Mouse (Mus musculus): ENCODE measurements around the gene Dedd. TPM values are rescaled to one million over a fixed set of nuclear protein-coding genes. Genes with fewer than 3 reads are reported as not detected.

Gene Dedd
- polyA plus RNA-seq, 1 experiment from 2014 or later: 54.3 TPM

DNA sequence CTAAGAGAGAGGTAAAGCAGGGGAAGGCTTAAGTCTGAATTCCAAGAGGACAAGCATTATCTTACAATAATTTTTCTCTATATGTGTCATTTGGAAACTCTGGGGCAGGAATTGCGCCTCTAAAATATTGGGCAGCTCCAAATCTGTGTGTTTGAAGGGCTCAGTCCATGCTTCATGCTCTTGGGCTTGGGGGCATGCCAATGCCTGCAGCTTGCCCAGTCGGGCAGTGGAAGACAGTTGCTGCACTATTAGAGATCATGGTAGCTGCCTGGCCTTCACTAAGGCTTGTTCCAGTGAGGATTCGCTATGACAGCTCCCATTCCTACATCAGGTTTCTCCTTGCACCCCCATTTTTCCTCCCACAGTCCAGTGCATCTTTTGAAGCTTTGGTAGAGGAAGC is 19.7 kb downstream of the Dedd start:
- H3K9me3 ChIP-seq: no peaks in the 10 kb centered on the region
- H3K4me1 ChIP-seq (replicated peaks): peaks cover 36% of the 10 kb centered on the region
- no peak for ATAC-seq
- 96% methylated on average over 3 of the region's 3 CpGs for WGBS
- no peaks in the 10 kb centered on the region for H3K27me3 ChIP-seq
- no peak overlapping the region for H3K27ac ChIP-seq
- H3K9ac ChIP-seq (replicated peaks): no peak overlapping the region
- peaks cover 4% of the 10 kb centered on the region; the same call in 1 of the 2 replicates for H3K36me3 ChIP-seq
- H3K4me2 ChIP-seq (replicated peaks): no peak overlapping the region
- H3K4me3 ChIP-seq (replicated peaks): no peak overlapping the region

DNA sequence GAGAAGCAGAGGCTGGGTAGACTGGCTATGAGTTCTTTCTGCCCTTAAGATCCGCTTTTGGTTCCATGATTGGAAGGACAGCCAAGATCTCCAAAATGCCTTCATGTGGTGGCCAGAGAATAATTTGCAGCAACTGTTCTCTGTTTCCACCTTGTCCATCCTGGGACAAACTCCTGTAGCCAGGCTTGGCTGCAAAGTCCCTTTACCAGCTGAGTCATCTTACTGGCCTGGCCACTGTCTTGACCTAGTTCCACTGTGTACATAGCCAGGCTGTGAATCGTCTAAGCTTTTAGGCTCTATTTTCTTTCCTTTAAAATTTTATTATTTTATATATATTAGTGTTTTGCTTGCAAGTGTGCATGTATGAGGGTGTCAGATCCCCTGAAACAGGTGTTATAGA is 20.3 kb downstream of the Dedd start:
- no peak for ATAC-seq
- peaks cover 4% of the 10 kb centered on the region; the same call in 1 of the 2 replicates for H3K36me3 ChIP-seq
- no peak overlapping the region for H3K4me3 ChIP-seq (replicated peaks)
- no peaks in the 10 kb centered on the region for H3K9me3 ChIP-seq
- no peaks in the 10 kb centered on the region for H3K27me3 ChIP-seq
- WGBS: 98% methylated on average over 2 of the region's 2 CpGs
- peaks cover 33% of the 10 kb centered on the region for H3K4me1 ChIP-seq (replicated peaks)
- no peak overlapping the region for H3K27ac ChIP-seq
- H3K4me2 ChIP-seq (replicated peaks): no peak overlapping the region
- no peak overlapping the region for H3K9ac ChIP-seq (replicated peaks)

DNA sequence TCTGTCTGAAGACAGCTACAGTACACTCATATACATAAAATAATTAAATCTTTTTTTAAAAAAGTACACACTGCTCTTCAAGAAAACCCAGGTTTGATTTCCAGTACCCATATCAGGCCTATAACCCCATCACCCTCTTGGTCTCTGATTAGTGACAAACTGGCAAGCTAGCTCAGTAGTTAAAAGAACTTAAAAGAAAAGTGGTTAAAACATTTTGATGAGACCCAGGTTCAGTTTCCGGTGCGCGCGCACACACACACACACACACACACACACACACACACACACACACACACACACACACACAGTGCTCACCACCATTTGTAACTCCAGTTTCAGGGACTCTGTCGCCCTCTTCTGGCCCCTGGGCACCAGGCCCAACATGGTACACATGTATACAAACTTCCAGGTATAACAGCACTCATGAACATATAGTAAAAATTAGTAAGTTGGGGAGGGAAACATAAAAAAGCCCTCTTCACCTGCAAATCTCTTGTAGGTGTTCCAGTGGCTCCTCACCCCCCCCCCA is 26.9 kb downstream of the Dedd start:
- Histone ChIP-seq H3K4me2 (replicated peaks) (no peak overlapping the region), H3K4me3 (replicated peaks) (no peak overlapping the region), H3K4me1 (replicated peaks) (peaks cover 12% of the 10 kb centered on the region), H3K27ac (no peak overlapping the region), H3K9me3 (no peaks in the 10 kb centered on the region), H3K36me3 (peaks cover 26% of the 10 kb centered on the region), H3K27me3 (no peaks in the 10 kb centered on the region), H3K9ac (replicated peaks) (no peak overlapping the region)
- WGBS: 74% methylated on average over 5 of the region's 5 CpGs
- ATAC-seq: no peak

DNA sequence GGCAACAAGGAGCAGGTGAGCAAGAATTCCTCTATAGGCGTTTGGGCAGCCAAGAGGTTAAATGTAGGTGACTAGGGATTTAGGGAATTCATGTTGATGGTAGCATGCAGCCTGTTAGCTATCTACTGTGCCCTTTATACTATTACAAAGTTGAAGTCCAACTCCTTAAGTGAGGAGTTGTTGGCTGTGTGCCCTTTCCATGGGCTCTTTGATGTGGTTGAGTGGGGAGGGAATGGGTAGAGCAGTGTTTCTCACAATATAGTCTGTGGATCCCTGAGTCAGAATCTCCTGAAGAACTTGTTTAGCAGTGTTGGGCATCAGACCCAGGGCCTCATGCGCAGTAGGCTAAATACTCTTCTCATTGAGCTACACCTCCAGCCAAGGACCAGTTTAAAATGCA is 27.9 kb downstream of the Dedd start:
- peaks cover 26% of the 10 kb centered on the region for H3K36me3 ChIP-seq
- no peaks in the 10 kb centered on the region for H3K27me3 ChIP-seq
- peaks cover 18% of the 10 kb centered on the region for H3K4me1 ChIP-seq (replicated peaks)
- H3K9me3 ChIP-seq: no peaks in the 10 kb centered on the region
- H3K4me3 ChIP-seq (replicated peaks): no peak overlapping the region
- ATAC-seq: no peak
- 90% methylated on average over 2 of the region's 2 CpGs for WGBS
- no peak overlapping the region for H3K4me2 ChIP-seq (replicated peaks)
- no peak overlapping the region for H3K27ac ChIP-seq
- no peak overlapping the region; the same call in 1 of the 2 replicates for H3K9ac ChIP-seq (replicated peaks)

DNA sequence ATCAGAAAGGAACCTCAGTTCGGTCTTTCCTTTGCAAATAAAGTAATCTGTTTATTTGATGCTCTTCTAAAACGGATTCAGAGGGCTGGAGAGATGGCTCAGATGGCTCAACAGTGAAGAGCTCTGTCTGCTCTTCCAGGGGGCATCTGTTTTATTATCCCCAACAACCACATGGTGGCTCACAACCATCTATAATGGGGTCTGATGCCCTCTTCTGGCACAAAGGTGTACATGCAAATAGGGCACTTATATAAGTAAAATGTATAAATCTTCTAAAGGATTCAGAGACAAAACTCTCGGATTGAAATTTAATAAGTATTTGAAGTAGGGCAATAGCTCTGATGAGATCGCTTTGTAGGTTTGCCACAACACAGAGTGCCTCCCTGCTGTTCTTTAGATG is 29.5 kb downstream of the Dedd start:
- Histone ChIP-seq H3K36me3 (peaks cover 26% of the 10 kb centered on the region), H3K9ac (replicated peaks) (no peak overlapping the region), H3K9me3 (no peaks in the 10 kb centered on the region), H3K4me1 (replicated peaks) (peaks cover 19% of the 10 kb centered on the region), H3K27me3 (no peaks in the 10 kb centered on the region), H3K27ac (no peak overlapping the region), H3K4me2 (replicated peaks) (no peak overlapping the region), H3K4me3 (replicated peaks) (no peak overlapping the region)
- ATAC-seq: no peak
- WGBS: 81% methylated on average over 4 of the region's 4 CpGs

DNA sequence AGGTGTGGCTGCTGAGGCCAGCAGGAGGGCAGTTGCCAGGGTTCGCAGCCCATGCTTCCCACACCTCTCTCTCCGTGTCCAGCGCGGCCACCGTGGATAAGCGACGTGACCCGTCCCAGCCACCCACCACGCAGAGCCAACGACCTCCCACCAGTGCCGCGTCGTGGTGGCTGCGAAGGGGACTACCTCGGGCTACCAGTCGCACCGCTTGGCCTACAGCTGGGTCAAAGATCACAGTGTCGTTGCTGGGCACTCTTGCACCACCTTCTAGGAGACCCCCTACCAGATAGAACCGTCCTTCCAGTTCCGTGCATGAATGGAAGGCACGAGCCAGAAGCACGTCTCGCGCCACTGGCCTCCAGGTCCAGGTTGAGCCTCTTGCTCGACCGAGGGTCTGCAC is 31.3 kb downstream of the Dedd start:
- no peak for ATAC-seq
- H3K27me3 ChIP-seq: no peaks in the 10 kb centered on the region
- peak overlapping the region; percentile 50 for H3K4me3 ChIP-seq (replicated peaks)
- H3K4me2 ChIP-seq (replicated peaks): peak overlapping the region; percentile 80
- peaks cover 19% of the 10 kb centered on the region for H3K4me1 ChIP-seq (replicated peaks)
- no peaks in the 10 kb centered on the region for H3K9me3 ChIP-seq
- H3K27ac ChIP-seq: peak overlapping the region; percentile 83
- H3K36me3 ChIP-seq: peaks cover 26% of the 10 kb centered on the region
- peak overlapping the region; percentile 76 for H3K9ac ChIP-seq (replicated peaks)
- WGBS: 2% methylated on average over 26 of the region's 26 CpGs

DNA sequence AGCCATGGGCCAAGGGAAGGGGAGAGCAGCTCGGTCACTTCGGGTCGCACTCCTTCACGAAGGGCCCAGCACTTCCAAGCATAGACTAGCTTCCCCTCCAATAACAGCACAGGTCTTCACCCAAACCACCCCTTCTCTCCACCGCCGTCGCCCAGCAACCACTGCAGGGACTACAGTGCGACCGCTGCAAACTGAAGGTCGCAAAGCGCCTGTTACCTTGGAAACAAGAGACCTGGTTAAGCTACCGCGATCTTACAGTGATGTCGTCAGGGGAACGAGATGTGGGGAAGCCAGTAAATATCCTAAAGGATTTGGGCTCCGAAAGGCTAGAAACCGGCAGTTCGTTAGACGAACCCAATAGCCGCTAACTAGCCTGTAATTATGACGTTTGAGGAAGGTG is 31.7 kb downstream of the Dedd start, which contains the start of gene Klhdc9:
TSS of gene Klhdc9 (minus strand) at position 143 of the 400 bp plus-strand sequence.
- H3K9me3 ChIP-seq: no peaks in the 10 kb centered on the region
- peaks cover 26% of the 10 kb centered on the region for H3K36me3 ChIP-seq

DNA sequence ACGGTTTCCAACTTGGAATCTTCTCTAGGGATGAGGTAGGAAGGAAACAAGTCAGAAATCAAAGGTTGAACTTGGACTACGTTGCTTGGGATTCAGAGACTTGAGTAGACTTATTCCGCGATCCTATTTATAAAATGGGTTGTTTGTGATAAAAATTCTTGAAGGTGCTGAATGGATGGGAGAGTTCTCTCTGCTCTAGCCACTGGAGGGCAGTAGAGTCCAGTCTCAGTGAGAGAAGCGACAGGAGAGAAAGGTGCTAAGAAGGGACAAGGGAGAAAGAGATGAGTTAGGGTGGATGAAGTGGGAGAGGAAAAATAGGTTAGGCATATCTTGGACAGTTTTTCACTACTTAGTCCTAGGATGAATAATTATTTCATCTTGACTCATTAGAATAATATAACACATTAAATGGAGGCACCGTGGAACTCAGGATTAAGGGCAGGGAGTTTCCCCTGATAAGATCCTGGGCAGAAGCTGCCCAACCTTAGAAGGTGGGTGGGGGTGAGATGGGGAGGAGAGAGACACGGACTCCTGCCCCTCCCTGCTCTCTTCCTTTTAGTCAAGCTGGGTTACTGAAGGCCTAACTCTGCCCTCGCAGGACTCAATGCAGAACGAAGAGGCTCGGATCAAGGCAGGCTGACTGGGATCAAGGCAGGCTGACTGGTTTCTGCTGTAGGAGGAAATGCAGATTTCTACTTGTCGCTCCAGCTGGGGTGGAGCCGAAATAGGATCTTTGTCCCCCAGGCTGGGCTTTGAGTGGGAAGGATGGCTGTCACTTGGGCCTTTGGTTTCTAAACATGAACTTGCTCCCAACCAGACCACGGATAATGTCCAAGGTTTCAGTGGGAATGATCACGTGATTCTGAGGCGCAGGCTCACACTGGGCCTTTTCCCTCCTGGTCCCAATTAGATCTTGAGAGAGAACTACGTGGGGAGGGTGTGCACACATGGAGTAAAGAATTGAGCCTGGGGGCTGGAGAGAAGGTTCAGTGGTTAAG is 32.5 kb downstream of the Dedd start:
- Histone ChIP-seq H3K4me2 (replicated peaks) (peak overlapping the region; percentile 80), H3K9me3 (no peaks in the 10 kb centered on the region), H3K27me3 (no peaks in the 10 kb centered on the region), H3K9ac (replicated peaks) (peak overlapping the region; percentile 76), H3K36me3 (peaks cover 25% of the 10 kb centered on the region), H3K4me1 (replicated peaks) (peaks cover 19% of the 10 kb centered on the region), H3K27ac (peak overlapping the region; percentile 83), H3K4me3 (replicated peaks) (peak overlapping the region; percentile 50)
- WGBS: 33% methylated on average over 16 of the region's 16 CpGs
- ATAC-seq: peak; percentile 62

More for the DNA sequence above, 31.7 kb downstream of the Dedd start, which contains the start of gene Klhdc9:
- H3K27ac ChIP-seq: peak within 1 kb of the TSS; percentile 83
- peak; percentile 97 for ATAC-seq
- peaks cover 19% of the 10 kb centered on the region for H3K4me1 ChIP-seq (replicated peaks)
- H3K9ac ChIP-seq (replicated peaks): peak within 1 kb of the TSS; percentile 76
- 1% methylated on average over 21 of the region's 21 CpGs for WGBS
- peak within 1 kb of the TSS; percentile 80 for H3K4me2 ChIP-seq (replicated peaks)
- H3K27me3 ChIP-seq: no peaks in the 10 kb centered on the region
- H3K4me3 ChIP-seq (replicated peaks): peak within 1 kb of the TSS; percentile 50

DNA sequence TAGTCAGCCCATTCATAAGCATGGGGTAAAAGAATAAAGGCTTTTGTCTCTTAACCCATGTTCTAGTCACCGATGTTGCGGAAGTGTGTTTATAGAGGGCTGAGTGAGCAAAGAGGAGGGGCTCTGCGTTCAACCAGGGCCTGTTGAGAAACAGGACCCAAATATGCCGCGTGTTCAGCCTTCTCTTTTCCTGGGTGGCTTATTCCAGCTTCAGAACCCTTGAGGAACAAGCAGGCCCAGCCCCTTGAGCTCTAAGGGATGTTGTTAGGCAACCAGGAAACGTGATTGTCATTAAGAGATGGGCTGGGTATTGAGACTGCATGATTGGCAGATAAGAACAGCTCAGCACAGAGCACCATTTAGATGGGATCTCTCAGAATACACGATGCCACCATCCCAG is 37.0 kb downstream of the Dedd start:
- peaks cover 8% of the 10 kb centered on the region for H3K4me1 ChIP-seq (replicated peaks)
- no peak overlapping the region for H3K4me2 ChIP-seq (replicated peaks)
- H3K9ac ChIP-seq (replicated peaks): no peak overlapping the region
- H3K36me3 ChIP-seq: no peaks in the 10 kb centered on the region
- WGBS: 70% methylated on average over 7 of the region's 7 CpGs
- no peak overlapping the region for H3K27ac ChIP-seq
- no peaks in the 10 kb centered on the region for H3K9me3 ChIP-seq
- no peak for ATAC-seq
- H3K4me3 ChIP-seq (replicated peaks): no peak overlapping the region
- H3K27me3 ChIP-seq: peaks cover 8% of the 10 kb centered on the region; the same call in 1 of the 2 replicates

DNA sequence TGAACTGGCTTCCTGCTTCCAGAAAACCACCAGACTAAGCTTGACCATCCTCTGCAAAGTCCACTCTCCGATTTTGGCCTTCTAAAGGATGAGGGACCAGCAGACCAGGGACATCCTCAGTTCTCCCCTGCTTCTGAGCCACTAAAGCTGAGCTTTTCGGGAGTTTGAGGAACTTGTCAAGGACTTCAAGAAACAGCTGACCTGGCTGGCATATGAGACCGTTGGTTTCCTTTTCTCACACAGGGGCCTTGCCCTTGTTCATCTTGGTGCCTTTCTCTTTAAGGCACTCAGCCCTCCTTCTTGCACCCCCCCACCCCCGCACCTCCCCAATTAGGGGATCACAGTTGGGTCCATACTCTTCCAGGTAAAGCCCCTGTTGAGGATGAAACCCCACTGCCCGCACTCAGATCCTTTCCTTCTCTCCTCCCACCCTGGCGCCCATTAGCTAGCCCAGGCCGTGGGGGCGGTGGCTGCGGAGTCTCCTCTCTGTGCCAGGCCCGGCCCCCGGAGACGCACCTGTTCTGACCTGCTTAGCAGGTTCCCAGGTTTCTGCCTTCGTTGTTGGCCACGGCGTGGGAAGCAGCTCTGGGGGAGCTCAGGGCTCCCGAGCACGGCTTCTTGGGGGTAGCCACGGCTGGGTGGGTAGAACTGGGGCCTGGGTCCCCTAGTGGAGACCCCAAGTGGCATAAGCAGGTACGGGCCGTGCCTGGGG is 41.1 kb downstream of the Dedd start, which contains the start of gene Nectin4:
TSS of gene Nectin4 (plus strand) at position 255 of the 712 bp plus-strand sequence.
- Histone ChIP-seq H3K4me3 (replicated peaks) (no peak within 1 kb of the TSS), H3K27ac (no peak within 1 kb of the TSS), H3K9me3 (no peaks in the 10 kb centered on the region), H3K4me1 (replicated peaks) (peaks cover 7% of the 10 kb centered on the region; the same call in 1 of the 2 replicates), H3K27me3 (peaks cover 17% of the 10 kb centered on the region), H3K9ac (replicated peaks) (no peak within 1 kb of the TSS), H3K4me2 (replicated peaks) (no peak within 1 kb of the TSS), H3K36me3 (no peaks in the 10 kb centered on the region)
- 39% methylated on average over 20 of the region's 20 CpGs for WGBS
- no peak for ATAC-seq

DNA sequence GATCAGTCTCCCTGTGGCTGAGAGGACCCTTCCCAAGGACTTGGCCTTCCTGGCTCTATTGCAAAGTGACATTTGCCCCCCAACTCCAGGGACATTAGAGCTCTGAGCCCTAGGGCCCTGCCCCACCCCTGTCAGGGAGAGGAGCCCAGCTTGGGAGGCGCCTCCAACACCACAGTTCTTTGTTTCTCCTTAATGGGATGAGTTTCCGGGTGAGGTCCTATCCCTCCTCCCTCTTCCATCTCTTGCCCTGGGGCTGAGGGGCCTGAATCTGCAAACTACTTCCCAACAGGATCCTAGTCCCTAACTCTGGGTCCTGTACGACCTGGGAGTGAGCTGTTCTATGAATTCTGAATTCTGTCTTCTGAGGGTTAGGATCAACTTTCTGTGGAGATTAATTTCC is 43.9 kb downstream of the Dedd start:
- no peak for ATAC-seq
- H3K9ac ChIP-seq (replicated peaks): no peak overlapping the region
- no peaks in the 10 kb centered on the region for H3K9me3 ChIP-seq
- H3K27ac ChIP-seq: no peak overlapping the region
- H3K4me1 ChIP-seq (replicated peaks): peaks cover 7% of the 10 kb centered on the region; the same call in 1 of the 2 replicates
- WGBS: 49% methylated on average over 3 of the region's 3 CpGs
- no peaks in the 10 kb centered on the region for H3K36me3 ChIP-seq
- H3K4me3 ChIP-seq (replicated peaks): no peak overlapping the region
- no peak overlapping the region for H3K4me2 ChIP-seq (replicated peaks)
- peaks cover 17% of the 10 kb centered on the region for H3K27me3 ChIP-seq
